Mouse (Mus musculus): Measurements from ENCODE around the gene Tmed11.
"Not testable (repeated sequence)": the region's sequence is repeated elsewhere in the genome, so short reads cannot be mapped to it uniquely, and the experiment has no call there.

Tmed11 gene

DNA sequence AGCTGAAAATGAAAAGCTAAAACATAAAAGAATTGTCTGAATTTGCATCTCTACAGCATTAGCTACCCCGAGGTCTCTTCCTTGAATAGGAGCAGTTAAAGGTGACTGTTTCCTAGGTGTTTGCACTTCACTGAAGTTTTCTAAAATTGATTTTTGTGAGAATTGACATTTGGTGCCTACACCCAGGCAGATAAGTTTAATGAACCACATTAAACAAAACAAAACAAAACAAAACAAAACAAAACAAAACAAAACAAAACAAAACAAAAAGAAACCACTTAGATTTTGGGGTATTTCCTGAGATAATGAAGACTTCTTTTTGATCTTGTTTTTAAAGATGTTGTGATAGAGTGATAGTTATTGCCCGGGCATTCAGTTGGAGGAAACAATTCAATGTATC is at the start of gene Tmed11:
Tmed11 (minus strand) TSS at position 101 of the 400 bp plus-strand sequence.
- in situ Hi-C loops (cut with MboI, MseI) = not testable (repeated sequence)

DNA sequence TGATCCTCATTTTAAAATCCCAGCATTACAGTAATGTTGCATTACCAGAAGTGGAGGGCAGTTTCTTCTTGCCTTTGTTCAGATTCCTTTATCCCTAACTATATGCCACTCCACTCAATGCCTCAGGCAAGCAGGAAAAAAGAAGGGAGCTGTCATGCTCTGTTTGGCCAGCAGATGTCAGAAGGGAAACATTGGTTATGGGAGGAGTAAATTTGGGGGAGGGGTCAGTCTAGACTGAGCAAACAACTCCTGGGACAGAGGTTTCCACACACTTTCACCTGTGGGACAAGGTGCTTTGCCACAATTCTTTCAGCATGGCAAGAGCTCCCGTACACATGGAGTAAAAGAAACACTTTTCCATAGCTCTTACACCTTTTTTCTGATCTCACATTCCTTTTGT is 41.0 kb upstream of the Tmed11 start:
- in situ Hi-C loops (cut with MboI, MseI) = no loop called here

DNA sequence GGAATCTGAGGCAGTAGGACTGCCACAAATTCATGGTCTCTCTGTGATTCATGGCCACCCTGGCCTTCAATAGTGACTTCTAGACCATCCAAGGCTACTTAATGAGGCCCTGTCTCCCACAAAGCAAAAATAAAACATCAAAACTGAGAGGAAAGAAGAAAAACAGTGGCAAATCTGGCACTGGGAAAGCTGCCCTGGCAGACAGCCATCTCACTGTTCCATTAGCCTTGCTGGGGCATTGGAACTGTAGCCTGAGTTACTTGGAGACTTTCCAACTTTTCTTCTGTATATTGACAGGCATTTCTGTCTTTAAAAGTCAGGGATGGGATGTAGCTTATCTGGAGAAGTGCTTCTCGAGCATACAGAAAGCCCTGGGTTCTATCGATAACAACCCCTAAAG is 28.1 kb upstream of the Tmed11 start:
- in situ Hi-C loops (cut with MboI, MseI) = no loop called here

DNA sequence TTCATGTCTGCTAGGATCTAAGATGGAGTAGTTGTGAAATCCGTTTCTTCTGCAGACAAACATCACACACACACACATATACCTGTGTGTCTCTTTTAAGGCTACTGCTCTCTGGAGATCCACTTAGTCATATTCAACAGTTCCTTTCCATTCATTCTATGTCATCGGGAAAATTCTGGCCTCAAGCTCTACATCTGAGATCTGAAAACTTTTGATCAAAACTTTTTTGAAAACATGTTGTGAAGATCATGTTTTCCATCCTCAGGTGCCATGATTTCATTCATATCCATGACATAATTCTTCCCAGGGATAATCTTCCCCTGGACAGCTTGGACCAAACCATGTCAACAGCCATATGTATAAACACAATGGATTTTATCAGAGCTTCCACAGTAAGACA is 13.6 kb upstream of the Tmed11 start, which contains the start of gene Vmn2r8:
Vmn2r8 (minus strand) TSS at position 101 of the 400 bp plus-strand sequence.
- in situ Hi-C loops (cut with MboI, MseI) = not testable (repeated sequence)

DNA sequence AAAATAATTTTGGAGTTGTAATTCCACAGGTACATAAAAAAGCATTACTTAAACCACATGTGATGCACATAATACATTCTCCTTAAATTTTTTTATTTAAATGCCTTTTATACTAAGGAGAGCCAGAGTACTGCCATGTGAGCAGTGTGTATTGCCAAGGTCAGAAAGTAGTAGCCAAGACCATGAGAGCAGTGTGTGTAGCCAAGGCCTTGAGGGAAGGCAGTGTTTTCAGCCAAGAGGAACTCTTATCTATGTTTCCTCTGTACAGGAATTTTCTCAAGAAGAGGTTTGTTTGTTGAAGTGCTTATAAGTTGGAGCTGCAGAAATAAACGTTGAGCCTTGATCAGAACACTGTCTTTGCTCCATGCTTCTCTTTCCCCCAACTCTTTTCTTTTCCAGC is 8.5 kb upstream of the Tmed11 start:
- in situ Hi-C loops (cut with MboI, MseI) = no loop called here

DNA sequence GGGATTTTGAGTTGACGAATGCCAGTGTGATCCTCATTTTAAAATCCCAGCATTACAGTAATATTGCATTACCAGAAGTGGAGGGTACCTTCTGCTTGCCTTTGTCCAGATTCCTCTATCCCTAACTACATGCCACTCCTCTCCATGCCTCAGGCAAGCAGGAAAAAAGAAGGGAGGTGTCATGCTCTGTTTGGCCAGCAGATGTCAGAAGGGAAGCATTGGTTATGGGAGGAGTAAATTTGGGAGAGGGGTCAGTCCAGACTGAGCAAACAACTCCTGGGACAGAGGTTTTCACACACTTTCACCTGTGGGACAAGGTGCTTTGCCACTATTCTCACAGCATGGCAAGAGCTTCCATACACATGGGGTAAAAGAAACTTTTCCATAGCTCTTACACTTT is 4.8 kb downstream of the Tmed11 start:
- in situ Hi-C loops (cut with MboI, MseI) = not testable (repeated sequence)

DNA sequence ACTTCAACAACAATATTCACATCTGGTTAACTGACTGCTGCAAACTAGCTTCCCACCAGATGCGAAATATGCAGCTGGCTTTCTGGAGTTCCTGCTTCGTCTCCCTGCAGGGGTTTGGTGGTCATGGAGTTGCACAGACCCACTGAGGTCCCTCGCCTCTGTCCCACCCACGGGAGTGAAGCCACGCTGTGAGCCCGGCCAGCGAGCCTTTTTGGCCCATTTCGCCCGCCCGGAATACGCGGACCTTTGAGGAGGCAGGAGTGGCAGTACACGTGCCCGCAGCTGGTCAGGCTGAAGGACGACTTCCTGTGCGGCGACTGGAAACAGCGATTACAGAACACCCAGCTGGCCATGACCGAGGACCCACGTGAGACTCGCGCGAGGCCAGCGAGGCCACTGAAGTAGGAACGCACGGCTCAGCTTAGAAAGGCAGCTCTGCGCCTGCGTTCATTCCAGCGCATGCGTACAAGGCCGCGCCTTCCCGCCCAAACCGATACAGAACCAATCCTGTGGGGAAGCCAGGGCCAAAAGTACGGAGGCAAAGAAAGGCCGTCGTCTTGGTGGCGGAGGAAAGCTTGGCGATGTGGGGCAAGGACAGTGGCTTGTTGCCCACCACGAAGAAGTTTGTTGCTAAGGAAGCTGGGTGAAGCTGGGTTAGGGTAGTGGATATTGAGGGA is 20.4 kb downstream of the Tmed11 start, which contains the start of gene Rnf212:
Rnf212 (minus strand) TSS at position 353 of the 677 bp plus-strand sequence.
- in situ Hi-C loops (cut with MboI, MseI) = no loop called here

DNA sequence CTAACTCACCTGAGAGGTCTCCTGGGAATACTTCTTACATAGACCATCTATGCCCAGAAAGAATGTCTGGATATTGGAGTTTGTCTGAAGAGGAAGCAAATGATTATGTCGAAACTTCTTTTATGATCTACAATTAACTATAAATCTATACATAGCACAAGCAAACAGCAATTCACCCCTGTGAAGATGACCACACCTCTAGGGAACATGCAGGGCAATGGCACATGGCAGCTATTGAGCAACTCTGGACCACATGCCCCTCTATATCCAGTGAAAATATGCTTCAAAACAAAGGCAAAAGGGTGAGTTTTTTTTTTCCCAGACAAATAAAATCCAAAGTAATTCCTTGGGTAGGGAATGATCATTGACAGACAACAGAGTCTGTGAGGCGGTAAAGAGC is 35.2 kb downstream of the Tmed11 start:
- in situ Hi-C loops (cut with MboI, MseI) = no loop called here

DNA sequence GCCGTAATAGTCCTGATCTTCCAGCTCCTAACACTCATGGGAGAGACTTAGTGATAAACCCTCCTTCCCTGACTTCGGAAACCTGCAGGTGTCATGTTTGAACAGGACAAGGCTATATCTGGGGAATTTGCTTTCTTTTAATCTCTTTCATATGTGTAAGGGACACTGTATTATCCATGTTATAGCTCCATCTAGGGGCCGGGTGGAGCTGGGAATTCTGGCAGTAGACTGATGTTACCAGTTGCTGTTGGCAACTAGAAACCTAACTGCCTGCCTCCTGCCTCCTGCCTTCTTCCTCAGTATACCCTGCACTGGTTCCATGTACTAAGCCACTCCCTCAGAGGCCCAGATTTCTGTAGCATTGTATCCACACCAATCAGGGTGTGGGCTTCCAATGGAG is 36.8 kb downstream of the Tmed11 start:
- in situ Hi-C loops (cut with MboI, MseI) = no loop called here

DNA sequence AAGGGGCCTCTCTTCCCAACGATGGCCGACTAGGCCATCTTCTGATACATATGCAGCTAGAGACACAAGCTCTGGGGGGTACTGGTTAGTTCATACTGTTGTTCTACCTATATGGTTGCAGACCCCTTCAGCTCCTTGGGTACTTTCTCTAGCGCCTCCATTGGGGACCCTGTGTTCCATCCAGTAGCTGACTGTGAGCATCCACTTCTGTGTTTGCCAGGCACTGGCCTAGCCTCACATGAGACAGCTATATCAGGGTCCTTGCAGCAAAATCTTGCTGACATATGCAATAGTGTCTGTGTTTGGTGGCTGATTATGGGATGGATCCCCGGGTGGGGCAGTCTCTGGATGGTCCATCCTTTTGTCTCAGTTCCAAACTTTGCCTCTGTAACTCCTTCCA is 43.9 kb downstream of the Tmed11 start:
- in situ Hi-C loops (cut with MboI, MseI) = not testable (repeated sequence)

DNA sequence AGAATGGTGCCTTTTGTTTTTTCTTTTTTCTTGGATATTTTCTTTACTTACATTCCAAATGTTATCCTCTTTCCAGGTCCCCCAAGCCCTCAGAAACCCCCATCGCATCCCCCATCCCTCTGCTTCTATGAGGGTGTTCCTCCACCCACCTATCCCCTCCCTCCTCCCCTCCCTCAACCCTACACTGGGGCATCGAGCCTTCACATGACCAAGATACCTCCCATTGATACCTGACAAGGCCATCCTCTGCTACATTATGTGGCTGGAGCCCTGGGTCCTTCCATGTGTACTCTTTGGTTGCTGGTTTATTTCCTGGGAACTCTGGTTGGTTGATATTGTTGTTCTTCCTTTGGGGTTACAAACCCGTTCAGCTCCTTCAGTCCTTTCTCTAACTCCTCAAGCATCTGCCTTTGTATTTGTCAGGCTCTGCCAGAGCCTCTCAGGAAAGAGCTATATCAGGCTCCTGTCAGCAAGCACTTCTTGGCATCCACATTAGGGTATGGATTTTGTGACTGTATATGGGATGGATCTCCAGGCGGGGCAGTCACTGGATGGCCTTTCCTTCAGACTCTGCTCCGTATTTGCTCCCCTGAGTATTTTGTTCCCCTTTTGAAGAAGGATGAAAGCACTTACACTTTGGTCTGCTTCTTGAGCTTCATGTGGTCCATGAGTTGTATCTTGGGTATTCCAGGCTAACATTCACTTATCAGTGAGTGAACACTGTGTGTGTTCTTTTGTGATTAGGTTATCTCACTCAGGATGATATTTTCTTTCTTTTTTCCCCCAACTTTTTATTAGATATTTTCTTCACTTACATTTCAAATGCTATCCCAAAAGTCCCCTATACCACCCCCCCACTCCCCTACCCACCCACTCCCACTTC is 44.6 kb downstream of the Tmed11 start:
- in situ Hi-C loops (cut with MboI, MseI) = no loop called here

DNA sequence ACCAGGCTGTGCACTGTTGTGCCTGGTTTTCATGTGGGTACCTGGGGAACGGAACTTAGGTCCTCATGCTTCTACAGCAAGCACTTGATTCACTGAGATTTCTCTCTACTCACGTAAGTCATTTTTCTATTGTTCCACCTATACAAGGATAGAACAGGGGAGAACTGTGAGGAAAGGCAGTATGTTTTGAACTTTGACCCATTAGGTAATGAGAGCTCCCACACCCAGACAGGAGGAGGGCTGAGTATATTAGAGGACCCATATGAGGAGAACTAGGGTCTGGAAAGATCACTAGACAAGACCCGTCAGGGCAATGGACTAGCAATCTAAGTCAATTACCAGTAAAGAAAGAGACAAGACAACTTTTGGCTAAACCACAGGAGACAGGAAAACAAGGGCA is 50.5 kb downstream of the Tmed11 start:
- in situ Hi-C loops (cut with MboI, MseI) = no loop called here

DNA sequence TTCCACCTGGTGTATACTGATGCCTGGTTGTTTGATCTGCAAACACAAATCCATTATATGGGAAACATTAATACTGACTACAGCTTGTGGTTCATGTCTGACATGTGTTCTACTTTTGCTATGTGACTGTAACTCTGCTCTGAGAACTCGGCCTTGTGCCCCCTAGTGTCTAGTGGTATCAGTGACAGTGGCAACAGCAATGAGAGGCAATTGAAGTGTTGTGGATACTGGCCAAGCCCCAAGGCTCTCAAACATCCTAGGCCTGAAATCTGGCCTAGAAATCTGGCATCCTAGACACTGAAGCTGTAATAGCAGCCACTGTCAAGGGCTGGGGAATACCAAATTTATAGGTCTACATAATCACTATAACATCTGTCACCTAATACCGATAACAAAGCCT is 51.3 kb downstream of the Tmed11 start:
- in situ Hi-C loops (cut with MboI, MseI) = no loop called here

DNA sequence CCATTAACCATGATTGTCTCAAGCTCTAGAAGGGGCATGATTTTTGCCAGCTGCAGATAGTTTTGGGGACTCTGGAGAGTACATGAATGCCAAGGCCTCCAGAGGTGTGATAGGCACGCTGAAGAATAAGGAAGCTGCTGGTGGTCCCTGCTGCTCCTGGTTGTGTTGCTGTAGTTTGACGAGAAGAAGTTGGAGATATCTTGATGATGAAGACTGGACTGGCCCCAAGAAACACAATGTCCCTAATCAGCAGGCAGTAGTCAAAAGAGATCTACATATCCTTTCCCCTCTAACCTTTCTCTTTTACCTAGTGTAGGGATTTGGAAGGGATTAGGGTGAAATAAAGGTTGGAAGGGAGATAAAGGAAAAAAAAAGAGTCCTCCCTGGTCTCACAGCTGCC is 52.6 kb downstream of the Tmed11 start:
- in situ Hi-C loops (cut with MboI, MseI) = no loop called here

DNA sequence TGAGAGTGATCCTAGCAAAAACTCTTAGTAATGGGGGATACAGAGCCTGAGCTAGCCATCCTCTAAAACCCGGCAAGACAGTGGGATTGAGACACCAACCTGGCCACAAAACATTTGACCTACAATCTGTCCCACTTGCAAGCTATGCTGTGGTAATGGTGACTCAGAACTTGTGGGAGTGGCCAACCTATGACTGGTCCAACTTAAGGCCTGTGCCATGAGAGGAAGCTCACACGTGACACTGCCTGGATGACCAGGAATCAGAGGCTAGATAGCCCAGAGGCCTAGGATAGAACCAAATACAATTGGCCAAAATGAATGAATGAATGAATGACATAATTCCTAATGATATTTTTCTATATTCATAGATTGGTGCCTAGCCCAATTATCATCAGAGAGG is 53.3 kb downstream of the Tmed11 start:
- in situ Hi-C loops (cut with MboI, MseI) = no loop called here

DNA sequence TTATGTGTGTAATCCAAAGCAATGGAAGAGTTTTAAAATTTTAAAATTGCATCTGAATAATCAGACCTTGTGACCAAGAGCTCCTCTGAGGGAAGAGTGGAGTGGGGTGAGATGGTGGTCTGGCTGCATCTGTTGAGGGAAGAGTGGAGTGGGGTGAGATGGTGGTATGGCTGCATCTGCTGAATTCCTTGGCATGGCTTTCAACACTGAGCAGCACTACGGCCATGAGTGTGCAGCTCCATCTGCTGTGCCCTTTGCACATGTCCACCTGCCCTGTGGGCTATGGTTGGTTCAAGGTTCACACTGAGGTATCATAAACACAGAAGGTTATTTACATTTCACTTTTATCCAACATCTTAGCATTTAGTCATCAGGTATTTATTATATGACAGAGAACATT is 67.7 kb downstream of the Tmed11 start:
- in situ Hi-C loops (cut with MboI, MseI) = no loop called here
